Mouse (Mus musculus): ENCODE measurements around the gene Lrrc1. TPM values are rescaled to one million over a fixed set of nuclear protein-coding genes. Genes with fewer than 3 reads are reported as not detected.
A peak's percentile ranks its signal among the peaks of the same experiment; 100 is the strongest.

Lrrc1 gene
- polyA plus RNA-seq, 1 experiment from 2014 or later, result 22.1 TPM

GRCm38 (mm10) chr9:77466926-77467325 lies 77.7 kb downstream of the Lrrc1 start:
- TF ChIP-seq CTCF (IDR thresholded peaks at IDR 0.05; ENCODE audit: low read depth), result no peak
- no peak overlapping the region for H3K4me3 ChIP-seq (replicated peaks; ENCODE audit: low read depth, low read length)
- no peaks in the 10 kb centered on the region for H3K36me3 ChIP-seq (ENCODE audit: insufficient read depth, low read length)
- no peak overlapping the region for H3K4me2 ChIP-seq (ENCODE audit: low read length)
- no peaks in the 10 kb centered on the region for H3K9me3 ChIP-seq (replicated peaks; ENCODE audit: low read length)
- no peak overlapping the region for H3K27ac ChIP-seq
- no peaks in the 10 kb centered on the region for H3K27me3 ChIP-seq (ENCODE audit: insufficient read depth, low read length)
- H3K9ac ChIP-seq (ENCODE audit: low read depth, low read length), result no peak overlapping the region
- peaks cover 5% of the 10 kb centered on the region; the same call in 1 of the 2 replicates for H3K4me1 ChIP-seq (replicated peaks; ENCODE audit: insufficient read depth, low read length)
- ATAC-seq (replicated peaks; ENCODE audit: low FRiP score, low read depth), result no peak
- WGBS, result 59% methylated on average over 5 of the region's 5 CpGs
- DNase-seq (ENCODE audit: low spot score), result no peak

GRCm38 (mm10) chr9:77465401-77465800 lies 79.3 kb downstream of the Lrrc1 start:
- no peak overlapping the region for H3K9ac ChIP-seq (ENCODE audit: low read depth, low read length)
- H3K4me1 ChIP-seq (replicated peaks; ENCODE audit: insufficient read depth, low read length), result peaks cover 11% of the 10 kb centered on the region
- H3K9me3 ChIP-seq (replicated peaks; ENCODE audit: low read length), result no peaks in the 10 kb centered on the region
- H3K4me2 ChIP-seq (ENCODE audit: low read length), result no peak overlapping the region
- peak overlapping the region; percentile 82 for H3K27ac ChIP-seq
- no peak overlapping the region for H3K4me3 ChIP-seq (replicated peaks; ENCODE audit: low read depth, low read length)
- no peak for ATAC-seq (replicated peaks; ENCODE audit: low FRiP score, low read depth)
- DNase-seq (ENCODE audit: low spot score), result no peak
- no peak for TF ChIP-seq CTCF (IDR thresholded peaks at IDR 0.05; ENCODE audit: low read depth)
- no peaks in the 10 kb centered on the region for H3K27me3 ChIP-seq (ENCODE audit: insufficient read depth, low read length)
- no peaks in the 10 kb centered on the region for H3K36me3 ChIP-seq (ENCODE audit: insufficient read depth, low read length)
- WGBS, result 60% methylated on average over 11 of the region's 11 CpGs

- Histone ChIP-seq H3K9ac (ENCODE audit: low read depth, low read length) (no peak overlapping the region), H3K4me3 (replicated peaks; ENCODE audit: low read depth, low read length) (no peak overlapping the region), H3K27me3 (ENCODE audit: insufficient read depth, low read length) (no peaks in the 10 kb centered on the region), H3K9me3 (replicated peaks; ENCODE audit: low read length) (no peaks in the 10 kb centered on the region), H3K4me2 (ENCODE audit: low read length) (no peak overlapping the region), H3K27ac (peak overlapping the region; percentile 82), H3K4me1 (replicated peaks; ENCODE audit: insufficient read depth, low read length) (peaks cover 11% of the 10 kb centered on the region), H3K36me3 (ENCODE audit: insufficient read depth, low read length) (no peaks in the 10 kb centered on the region)
- DNase-seq (ENCODE audit: low spot score), result no peak
- 67% methylated on average over 7 of the region's 7 CpGs for WGBS
- ATAC-seq (replicated peaks; ENCODE audit: low FRiP score, low read depth), result no peak
- no peak for TF ChIP-seq CTCF (IDR thresholded peaks at IDR 0.05; ENCODE audit: low read depth)
These were observed 80.8 kb downstream of the Lrrc1 start for GRCm38 (mm10) chr9:77463861-77464260.

- 38% methylated on average over 4 of the region's 4 CpGs for WGBS
- H3K36me3 ChIP-seq (ENCODE audit: insufficient read depth, low read length), result no peaks in the 10 kb centered on the region
- TF ChIP-seq CTCF (IDR thresholded peaks at IDR 0.05; ENCODE audit: low read depth), result no peak
- no peak overlapping the region for H3K9ac ChIP-seq (ENCODE audit: low read depth, low read length)
- H3K4me3 ChIP-seq (replicated peaks; ENCODE audit: low read depth, low read length), result no peak overlapping the region
- H3K4me2 ChIP-seq (ENCODE audit: low read length), result no peak overlapping the region
- H3K27ac ChIP-seq, result peak overlapping the region; percentile 60; the same call in 1 of the 2 replicates
- H3K27me3 ChIP-seq (ENCODE audit: insufficient read depth, low read length), result no peaks in the 10 kb centered on the region
- ATAC-seq (replicated peaks; ENCODE audit: low FRiP score, low read depth) (no peak), DNase-seq (ENCODE audit: low spot score) (no peak)
- H3K4me1 ChIP-seq (replicated peaks; ENCODE audit: insufficient read depth, low read length), result peaks cover 14% of the 10 kb centered on the region
- H3K9me3 ChIP-seq (replicated peaks; ENCODE audit: low read length), result no peaks in the 10 kb centered on the region
These were observed 81.5 kb downstream of the Lrrc1 start for GRCm38 (mm10) chr9:77463195-77463594.

- ATAC-seq (replicated peaks; ENCODE audit: low FRiP score, low read depth), result peak; percentile 90
- Histone ChIP-seq H3K4me2 (ENCODE audit: low read length) (no peak overlapping the region), H3K27me3 (ENCODE audit: insufficient read depth, low read length) (no peaks in the 10 kb centered on the region), H3K4me1 (replicated peaks; ENCODE audit: insufficient read depth, low read length) (peaks cover 14% of the 10 kb centered on the region), H3K27ac (peak overlapping the region; percentile 43; the same call in 1 of the 2 replicates), H3K9me3 (replicated peaks; ENCODE audit: low read length) (no peaks in the 10 kb centered on the region), H3K36me3 (ENCODE audit: insufficient read depth, low read length) (no peaks in the 10 kb centered on the region), H3K9ac (ENCODE audit: low read depth, low read length) (no peak overlapping the region), H3K4me3 (replicated peaks; ENCODE audit: low read depth, low read length) (no peak overlapping the region)
- 45% methylated on average over 9 of the region's 9 CpGs for WGBS
- DNase-seq (ENCODE audit: low spot score), result peak; percentile 68
- no peak for TF ChIP-seq CTCF (IDR thresholded peaks at IDR 0.05; ENCODE audit: low read depth)
These were observed 83.2 kb downstream of the Lrrc1 start for GRCm38 (mm10) chr9:77461371-77461915.

GRCm38 (mm10) chr9:77460408-77460807 lies 84.3 kb downstream of the Lrrc1 start:
- Histone ChIP-seq H3K9me3 (replicated peaks; ENCODE audit: low read length) (no peaks in the 10 kb centered on the region), H3K4me1 (replicated peaks; ENCODE audit: insufficient read depth, low read length) (peaks cover 14% of the 10 kb centered on the region), H3K27ac (no peak overlapping the region), H3K4me3 (replicated peaks; ENCODE audit: low read depth, low read length) (no peak overlapping the region), H3K27me3 (ENCODE audit: insufficient read depth, low read length) (no peaks in the 10 kb centered on the region), H3K36me3 (ENCODE audit: insufficient read depth, low read length) (0 out of 2 replicates have a peak, but pooled peaks cover 2% of the 10 kb centered on the region), H3K9ac (ENCODE audit: low read depth, low read length) (no peak overlapping the region), H3K4me2 (ENCODE audit: low read length) (no peak overlapping the region)
- ATAC-seq (replicated peaks; ENCODE audit: low FRiP score, low read depth) (no peak), DNase-seq (ENCODE audit: low spot score) (no peak)
- 73% methylated on average over 14 of the region's 14 CpGs for WGBS
- TF ChIP-seq CTCF (IDR thresholded peaks at IDR 0.05; ENCODE audit: low read depth), result no peak

- WGBS, result 73% methylated on average over 2 of the region's 2 CpGs
- H3K27ac ChIP-seq, result no peak overlapping the region
- TF ChIP-seq CTCF (IDR thresholded peaks at IDR 0.05; ENCODE audit: low read depth), result no peak
- no peak overlapping the region for H3K4me3 ChIP-seq (replicated peaks; ENCODE audit: low read depth, low read length)
- peaks cover 7% of the 10 kb centered on the region; the same call in 1 of the 2 replicates for H3K36me3 ChIP-seq (ENCODE audit: insufficient read depth, low read length)
- no peaks in the 10 kb centered on the region for H3K9me3 ChIP-seq (replicated peaks; ENCODE audit: low read length)
- no peak overlapping the region for H3K9ac ChIP-seq (ENCODE audit: low read depth, low read length)
- no peak overlapping the region for H3K4me2 ChIP-seq (ENCODE audit: low read length)
- no peak for DNase-seq (ENCODE audit: low spot score)
- peak; percentile 67 for ATAC-seq (replicated peaks; ENCODE audit: low FRiP score, low read depth)
- H3K27me3 ChIP-seq (ENCODE audit: insufficient read depth, low read length), result no peaks in the 10 kb centered on the region
- peaks cover 9% of the 10 kb centered on the region for H3K4me1 ChIP-seq (replicated peaks; ENCODE audit: insufficient read depth, low read length)
These were observed 85.3 kb downstream of the Lrrc1 start for GRCm38 (mm10) chr9:77459365-77459764.

Data from kidney, postnatal 0 days (tissue).